Mouse (Mus musculus): ENCODE data around the gene Cldnd1. TPM values are rescaled to one million over a fixed set of nuclear protein-coding genes. Genes with fewer than 3 reads are reported as not detected.

Cldnd1 gene
- 1.00 and 2.3 TPM in 2 replicates for polyA plus RNA-seq (2012; ENCODE audit: insufficient read depth, low replicate concordance)

- Histone ChIP-seq H3K9me3 (no peaks in the 10 kb centered on the region), H3K27me3 (replicated peaks) (no peaks in the 10 kb centered on the region), H3K36me3 (replicated peaks; ENCODE audit: low read length) (peaks cover 33% of the 10 kb centered on the region), H3K4me3 (replicated peaks) (peak within 1 kb of the TSS; percentile 95), H3K4me1 (peaks cover 30% of the 10 kb centered on the region)
- no peak for TF ChIP-seq GATA1 (IDR thresholded peaks at IDR 0.05; ENCODE audit: borderline replicate concordance, low read length)
- TF ChIP-seq FLI1 (IDR thresholded peaks at IDR 0.05; ENCODE audit: low read length), result no peak
Observed at GRCm38 (mm10) chr16:58727477-58728131, at the start of gene Cldnd1. Cldnd1 (plus strand) TSS chr16:58727910.

DNA sequence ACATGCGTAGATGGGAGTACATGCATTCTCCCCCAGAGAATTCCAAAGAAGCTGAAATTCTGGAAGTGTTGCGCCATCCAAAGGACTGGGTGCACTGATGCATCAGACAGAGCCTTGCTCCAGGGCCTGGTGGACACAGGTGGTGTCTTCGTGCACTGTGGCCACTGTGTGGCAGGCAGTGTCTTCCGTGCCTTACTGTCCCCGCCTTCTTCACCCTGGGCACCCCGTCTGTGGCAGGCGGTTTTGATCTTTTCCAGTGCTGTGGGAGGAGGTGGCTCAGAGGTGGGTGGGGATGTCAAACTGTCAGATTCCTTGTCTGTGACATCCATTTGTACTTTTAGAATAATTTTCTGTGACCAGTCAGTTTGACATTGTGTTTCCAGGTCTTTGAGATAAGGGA, 49.0 kb upstream of the Cldnd1 start:
- TF ChIP-seq FLI1 (IDR thresholded peaks at IDR 0.05; ENCODE audit: low read length) (no peak), GATA1 (IDR thresholded peaks at IDR 0.05; ENCODE audit: borderline replicate concordance, low read length) (no peak)
- Histone ChIP-seq H3K36me3 (replicated peaks; ENCODE audit: low read length) (peaks cover 77% of the 10 kb centered on the region), H3K4me1 (peaks cover 39% of the 10 kb centered on the region), H3K9me3 (no peaks in the 10 kb centered on the region), H3K4me3 (replicated peaks) (peak overlapping the region; percentile 33), H3K27me3 (replicated peaks) (no peaks in the 10 kb centered on the region)

DNA sequence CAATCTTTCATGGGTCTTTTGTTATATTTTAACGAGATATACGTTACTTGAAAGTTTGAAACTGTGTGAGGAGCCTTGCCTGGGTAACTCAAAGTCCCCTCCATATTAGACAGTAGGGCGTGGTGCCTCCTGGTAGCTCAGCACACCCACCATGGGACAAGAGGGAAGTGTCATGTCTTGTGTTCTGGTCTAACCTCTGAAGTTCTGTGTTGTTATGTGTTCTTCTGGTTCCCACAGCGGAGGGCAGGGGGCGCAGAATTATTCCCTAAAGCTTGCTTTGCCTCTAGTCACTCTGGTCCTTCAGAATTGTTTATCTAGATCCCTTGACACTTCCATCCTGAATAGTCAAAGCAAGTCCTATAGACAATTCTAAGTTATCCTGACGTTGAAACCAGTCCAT, 45.7 kb upstream of the Cldnd1 start:
- TF ChIP-seq GATA1 (IDR thresholded peaks at IDR 0.05; ENCODE audit: borderline replicate concordance, low read length) (no peak), FLI1 (IDR thresholded peaks at IDR 0.05; ENCODE audit: low read length) (no peak)
- peaks cover 45% of the 10 kb centered on the region for H3K36me3 ChIP-seq (replicated peaks; ENCODE audit: low read length)
- H3K4me3 ChIP-seq (replicated peaks), result no peak overlapping the region
- H3K4me1 ChIP-seq, result peaks cover 28% of the 10 kb centered on the region
- H3K9me3 ChIP-seq, result no peaks in the 10 kb centered on the region
- no peaks in the 10 kb centered on the region for H3K27me3 ChIP-seq (replicated peaks)

DNA sequence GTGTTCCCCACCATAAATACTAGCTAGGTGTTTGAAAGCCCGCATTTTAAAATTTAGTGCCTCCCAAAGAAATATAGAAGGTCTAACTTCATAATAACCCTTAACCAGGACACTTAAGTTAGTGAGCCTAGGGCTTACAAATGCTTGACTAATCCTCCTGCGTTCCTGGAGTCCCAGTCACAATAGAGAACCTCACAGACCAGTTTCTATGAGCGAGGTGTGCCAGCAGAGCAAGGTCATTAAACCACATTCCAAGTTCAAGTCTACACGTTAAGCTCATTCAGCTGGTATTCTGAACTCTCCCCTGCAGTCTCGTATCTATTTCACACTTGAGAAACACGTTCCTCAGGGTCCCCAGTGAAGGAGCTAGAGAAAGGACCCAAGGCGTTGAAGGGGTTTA, 44.8 kb upstream of the Cldnd1 start:
- no peak for TF ChIP-seq GATA1 (IDR thresholded peaks at IDR 0.05; ENCODE audit: borderline replicate concordance, low read length)
- TF ChIP-seq FLI1 (IDR thresholded peaks at IDR 0.05; ENCODE audit: low read length), result no peak
- H3K4me1 ChIP-seq, result peaks cover 20% of the 10 kb centered on the region
- H3K4me3 ChIP-seq (replicated peaks), result no peak overlapping the region
- peaks cover 37% of the 10 kb centered on the region for H3K36me3 ChIP-seq (replicated peaks; ENCODE audit: low read length)
- no peaks in the 10 kb centered on the region for H3K27me3 ChIP-seq (replicated peaks)
- no peaks in the 10 kb centered on the region for H3K9me3 ChIP-seq

- no peak overlapping the region for H3K4me3 ChIP-seq (replicated peaks)
- H3K27me3 ChIP-seq (replicated peaks), result no peaks in the 10 kb centered on the region
- TF ChIP-seq GATA1 (IDR thresholded peaks at IDR 0.05; ENCODE audit: borderline replicate concordance, low read length) (no peak), FLI1 (IDR thresholded peaks at IDR 0.05; ENCODE audit: low read length) (no peak)
- peaks cover 14% of the 10 kb centered on the region for H3K4me1 ChIP-seq
- no peaks in the 10 kb centered on the region for H3K9me3 ChIP-seq
- H3K36me3 ChIP-seq (replicated peaks; ENCODE audit: low read length), result peaks cover 27% of the 10 kb centered on the region
Observed at GRCm38 (mm10) chr16:58683911-58684310, 43.8 kb upstream of the Cldnd1 start.

- no peak overlapping the region for H3K4me3 ChIP-seq (replicated peaks)
- peaks cover 21% of the 10 kb centered on the region for H3K4me1 ChIP-seq
- no peak for TF ChIP-seq GATA1 (IDR thresholded peaks at IDR 0.05; ENCODE audit: borderline replicate concordance, low read length)
- no peak for TF ChIP-seq FLI1 (IDR thresholded peaks at IDR 0.05; ENCODE audit: low read length)
- H3K27me3 ChIP-seq (replicated peaks), result no peaks in the 10 kb centered on the region
- peaks cover 24% of the 10 kb centered on the region for H3K36me3 ChIP-seq (replicated peaks; ENCODE audit: low read length)
- no peaks in the 10 kb centered on the region for H3K9me3 ChIP-seq
Observed at GRCm38 (mm10) chr16:58684537-58684936, 43.2 kb upstream of the Cldnd1 start.

GRCm38 (mm10) chr16:58685548-58686537, 41.9 kb upstream of the Cldnd1 start:
- TF ChIP-seq GATA1 (IDR thresholded peaks at IDR 0.05; ENCODE audit: borderline replicate concordance, low read length) (no peak), FLI1 (IDR thresholded peaks at IDR 0.05; ENCODE audit: low read length) (no peak)
- Histone ChIP-seq H3K4me1 (peaks cover 32% of the 10 kb centered on the region), H3K27me3 (replicated peaks) (no peaks in the 10 kb centered on the region), H3K36me3 (replicated peaks; ENCODE audit: low read length) (peaks cover 15% of the 10 kb centered on the region), H3K9me3 (no peaks in the 10 kb centered on the region), H3K4me3 (replicated peaks) (peak overlapping the region; percentile 78)

GRCm38 (mm10) chr16:58688534-58688933, 39.2 kb upstream of the Cldnd1 start:
- no peak for TF ChIP-seq FLI1 (IDR thresholded peaks at IDR 0.05; ENCODE audit: low read length)
- TF ChIP-seq GATA1 (IDR thresholded peaks at IDR 0.05; ENCODE audit: borderline replicate concordance, low read length), result no peak
- H3K4me1 ChIP-seq, result peaks cover 28% of the 10 kb centered on the region
- H3K36me3 ChIP-seq (replicated peaks; ENCODE audit: low read length), result no peaks in the 10 kb centered on the region
- H3K9me3 ChIP-seq, result no peaks in the 10 kb centered on the region
- no peaks in the 10 kb centered on the region for H3K27me3 ChIP-seq (replicated peaks)
- H3K4me3 ChIP-seq (replicated peaks), result no peak overlapping the region

DNA sequence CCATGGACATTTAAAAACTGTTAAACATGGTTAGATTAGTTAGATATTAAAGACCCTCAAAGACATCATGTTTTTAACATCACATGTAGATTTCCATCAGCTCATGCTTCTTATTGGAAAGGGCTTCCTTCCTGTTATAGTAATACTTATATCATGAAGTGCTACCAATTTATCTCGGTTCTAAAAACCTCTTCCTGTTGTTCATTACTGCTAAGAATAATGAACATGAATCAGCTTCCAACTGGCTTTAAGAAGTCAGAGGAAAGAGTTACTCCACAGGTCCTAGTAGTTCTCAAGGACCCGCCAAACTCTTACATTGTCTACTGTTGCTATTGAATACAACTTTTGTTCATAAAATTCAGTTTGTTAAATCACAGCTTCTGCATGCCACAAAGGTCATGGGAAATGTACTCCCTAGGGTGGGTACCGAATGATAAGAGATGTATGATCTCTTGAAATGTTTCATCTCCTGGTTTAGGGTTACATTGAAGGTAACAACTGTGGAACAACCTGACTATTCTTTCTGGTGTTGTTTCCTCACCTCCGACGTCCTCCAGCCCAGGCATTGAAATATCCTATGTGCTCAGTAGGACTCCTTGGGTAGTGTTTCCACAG, 38.0 kb upstream of the Cldnd1 start:
- no peaks in the 10 kb centered on the region for H3K36me3 ChIP-seq (replicated peaks; ENCODE audit: low read length)
- H3K9me3 ChIP-seq, result no peaks in the 10 kb centered on the region
- H3K4me3 ChIP-seq (replicated peaks), result no peak overlapping the region
- no peaks in the 10 kb centered on the region for H3K27me3 ChIP-seq (replicated peaks)
- peaks cover 28% of the 10 kb centered on the region for H3K4me1 ChIP-seq
- TF ChIP-seq GATA1 (IDR thresholded peaks at IDR 0.05; ENCODE audit: borderline replicate concordance, low read length), result no peak
- TF ChIP-seq FLI1 (IDR thresholded peaks at IDR 0.05; ENCODE audit: low read length), result no peak

All from megakaryocyte, embryonic 14.5 days (primary cell).